Mouse (Mus musculus): ENCODE measurements around the gene Kcnc3. TPM values are rescaled to one million over a fixed set of nuclear protein-coding genes. Genes with fewer than 3 reads are reported as not detected.

The Kcnc3 gene
- total RNA-seq, 2 experiments from 2014 or later, result 85.1 to 94.3 TPM

- intact Hi-C loops (cut with DNase I), result no loop called here
- peak in 1 of 2 experiments; percentile 28 for DNase-seq (ENCODE audit: low spot score in 2 of 2)
These were observed 1.1 kb downstream of the Kcnc3 start for GRCm38 (mm10) chr7:44591348-44592116.

- intact Hi-C loops (cut with DNase I), result no loop called here
- no peak for DNase-seq (ENCODE audit: low spot score in 2 of 2)
These were observed 2.6 kb downstream of the Kcnc3 start for GRCm38 (mm10) chr7:44593051-44593450.

GRCm38 (mm10) chr7:44593775-44594174 is 3.3 kb downstream of the Kcnc3 start:
- intact Hi-C loops (cut with DNase I), result no loop called here
- DNase-seq (ENCODE audit: low spot score in 2 of 2), result peak; percentile 89 to 92

- peak in 1 of 2 experiments; percentile 57 for DNase-seq (ENCODE audit: low spot score in 2 of 2)
- intact Hi-C loops (cut with DNase I), result no loop called here
These were observed 3.8 kb downstream of the Kcnc3 start for GRCm38 (mm10) chr7:44594291-44594690.

DNA sequence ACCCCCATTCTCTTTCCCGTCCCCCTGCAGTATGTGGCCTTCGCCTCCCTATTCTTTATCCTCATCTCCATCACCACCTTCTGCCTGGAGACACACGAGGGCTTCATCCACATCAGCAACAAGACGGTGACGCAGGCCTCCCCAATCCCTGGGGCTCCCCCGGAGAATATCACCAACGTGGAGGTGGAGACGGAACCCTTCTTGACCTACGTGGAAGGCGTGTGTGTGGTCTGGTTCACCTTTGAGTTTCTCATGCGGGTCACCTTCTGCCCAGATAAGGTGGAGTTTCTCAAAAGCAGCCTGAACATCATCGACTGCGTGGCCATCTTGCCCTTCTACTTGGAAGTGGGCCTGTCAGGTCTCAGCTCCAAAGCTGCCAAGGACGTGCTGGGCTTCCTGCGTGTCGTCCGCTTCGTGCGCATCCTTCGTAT is 4.7 kb downstream of the Kcnc3 start:
- DNase-seq (ENCODE audit: low spot score in 2 of 2), result no peak
- intact Hi-C loops (cut with DNase I), result no loop called here

- intact Hi-C loops (cut with DNase I), result no loop called here
- no peak for DNase-seq (ENCODE audit: low spot score in 2 of 2)
These were observed 5.6 kb downstream of the Kcnc3 start for GRCm38 (mm10) chr7:44596051-44596450.

- DNase-seq (ENCODE audit: low spot score in 2 of 2), result no peak
- intact Hi-C loops (cut with DNase I), result no loop called here
These were observed 6.6 kb downstream of the Kcnc3 start for GRCm38 (mm10) chr7:44596996-44597538.

DNA sequence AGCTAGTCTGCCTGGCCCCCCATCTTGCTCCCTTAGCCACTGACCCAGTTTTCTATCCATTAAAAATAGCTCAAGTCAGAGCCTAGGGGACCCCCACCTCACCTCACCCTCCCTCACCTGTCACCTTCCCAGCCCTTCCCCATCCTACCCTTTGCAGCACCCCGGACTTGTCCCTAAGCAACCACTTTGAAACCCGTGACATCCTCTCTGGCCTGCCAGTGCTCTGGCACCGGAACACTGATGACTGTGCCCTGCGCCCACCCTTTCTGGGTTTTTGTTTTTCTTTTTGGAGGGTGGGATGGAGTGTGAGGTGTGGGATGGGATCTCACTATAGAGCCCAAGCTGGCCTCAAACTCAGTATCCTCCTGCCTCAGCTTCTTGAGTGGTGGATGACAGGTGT is 7.2 kb downstream of the Kcnc3 start:
- intact Hi-C loops (cut with DNase I), result no loop called here
- no peak for DNase-seq (ENCODE audit: low spot score in 2 of 2)

GRCm38 (mm10) chr7:44598336-44598735 is 7.9 kb downstream of the Kcnc3 start:
- intact Hi-C loops (cut with DNase I), result no loop called here
- no peak for DNase-seq (ENCODE audit: low spot score in 2 of 2)

GRCm38 (mm10) chr7:44600691-44601262 is 10.3 kb downstream of the Kcnc3 start:
- DNase-seq (ENCODE audit: low spot score in 2 of 2), result no peak
- intact Hi-C loops (cut with DNase I), result no loop called here

GRCm38 (mm10) chr7:44601646-44602045 is 11.2 kb downstream of the Kcnc3 start:
- intact Hi-C loops (cut with DNase I), result no loop called here
- no peak for DNase-seq (ENCODE audit: low spot score in 2 of 2)

GRCm38 (mm10) chr7:44602443-44602842 is 12.0 kb downstream of the Kcnc3 start:
- DNase-seq (ENCODE audit: low spot score in 2 of 2), result peak; percentile 78 to 88
- intact Hi-C loops (cut with DNase I), result no loop called here

GRCm38 (mm10) chr7:44603186-44603855 is 12.9 kb downstream of the Kcnc3 start:
- intact Hi-C loops (cut with DNase I), result no loop called here
- DNase-seq (ENCODE audit: low spot score in 2 of 2), result no peak

DNA sequence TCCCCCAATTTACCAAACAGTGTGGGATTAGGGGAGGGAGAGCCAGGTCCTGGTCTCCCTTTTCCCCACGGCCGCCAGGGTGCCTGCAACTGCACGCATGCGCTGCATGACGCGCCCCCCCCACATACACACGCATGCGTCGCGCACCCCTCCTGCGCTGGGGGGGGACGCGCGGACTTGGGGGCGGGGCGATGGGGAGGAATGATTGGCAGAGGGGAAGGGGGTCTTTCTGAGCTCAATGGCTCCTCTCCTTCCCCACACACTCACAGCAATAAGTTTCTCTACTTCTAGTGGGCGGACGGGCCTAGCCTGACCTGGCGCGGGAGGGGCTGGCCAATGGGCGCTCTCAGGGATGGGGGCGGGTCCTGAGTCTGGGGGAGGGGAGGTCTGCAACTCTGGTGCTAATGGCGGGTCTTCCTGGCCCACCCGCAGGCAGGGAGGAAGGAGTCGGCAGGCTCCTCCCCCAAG is 13.7 kb downstream of the Kcnc3 start:
- DNase-seq (ENCODE audit: low spot score in 2 of 2), result no peak
- intact Hi-C loops (cut with DNase I), result no loop called here

- DNase-seq (ENCODE audit: low spot score in 2 of 2), result no peak
- intact Hi-C loops (cut with DNase I), result no loop called here
These were observed 14.2 kb downstream of the Kcnc3 start for GRCm38 (mm10) chr7:44604619-44605018.

- DNase-seq (ENCODE audit: low spot score in 2 of 2), result no peak
- intact Hi-C loops (cut with DNase I), result no loop called here
These were observed 15.0 kb downstream of the Kcnc3 start for GRCm38 (mm10) chr7:44605436-44605835.

DNA sequence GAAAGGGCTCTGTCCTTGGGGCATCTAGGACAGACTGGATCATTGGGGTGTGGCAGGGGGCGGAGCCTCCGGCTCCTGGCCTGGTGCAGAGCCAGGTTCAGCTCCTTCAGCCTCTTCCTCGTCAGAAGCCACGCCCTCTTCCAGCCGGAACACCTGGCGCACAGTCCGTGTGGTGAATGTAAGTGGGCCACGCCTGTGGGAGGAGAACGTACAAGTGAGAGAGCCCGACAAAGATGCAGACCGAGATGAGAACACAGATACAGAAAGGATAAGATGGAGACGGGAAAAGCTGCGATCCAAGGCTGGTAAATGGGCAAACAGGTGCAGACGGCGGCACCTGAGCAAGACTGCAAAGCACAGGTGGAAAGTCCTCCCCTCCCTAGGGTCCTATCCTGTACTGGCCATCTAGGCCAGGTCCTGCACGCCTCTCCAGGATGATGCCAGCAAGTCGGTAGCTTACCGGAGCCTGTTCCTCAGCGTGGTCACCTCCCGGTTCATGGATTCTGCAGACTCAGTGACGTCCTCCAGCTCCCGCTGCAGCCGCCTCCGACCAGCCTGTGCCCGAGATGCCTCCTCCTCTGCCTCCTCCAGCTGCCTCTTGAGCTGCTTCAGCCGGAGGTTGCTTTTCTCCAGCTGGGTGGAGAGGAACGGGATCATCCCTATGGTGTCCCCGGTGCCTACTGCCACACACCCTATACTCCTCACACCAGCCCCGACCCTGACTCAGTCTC is 15.9 kb downstream of the Kcnc3 start:
- peak in 1 of 2 experiments; percentile 70 for DNase-seq (ENCODE audit: low spot score in 2 of 2)

GRCm38 (mm10) chr7:44612192-44612591 is 21.7 kb downstream of the Kcnc3 start:
- no peak for DNase-seq (ENCODE audit: low spot score in 2 of 2)
- intact Hi-C loops (cut with DNase I), result no loop called here

More for the DNA sequence above, 15.9 kb downstream of the Kcnc3 start:
- intact Hi-C loops (cut with DNase I), result loop anchor here (2.0 kb wide), 1 partner anchor 30 kb away; no protein-coding TSS in a partner anchor

- DNase-seq (ENCODE audit: low spot score in 2 of 2), result no peak
- intact Hi-C loops (cut with DNase I), result no loop called here
These were observed 23.7 kb downstream of the Kcnc3 start for GRCm38 (mm10) chr7:44614041-44614688.

Measured in left cerebral cortex, postnatal 25 days (tissue).